Mouse (Mus musculus) common myeloid progenitor, adult 5-6 weeks (primary cell): ENCODE measurements around the gene Cfap69. TPM values are rescaled to one million over a fixed set of nuclear protein-coding genes. Genes with fewer than 3 reads are reported as not detected.

ENCODE experiments used
- ATAC-seq: replicated peaks from 2 replicates; pipeline ENCODE4 v1.8.0; 2016; ENCODE audit warnings: low read depth, mild to moderate bottlenecking, moderate TSS enrichment, inconsistent platforms; ENCODE audit not compliant: poor library complexity, severe bottlenecking
- total RNA-seq: library from RNA; stranded (forward); fragments of 200-1000, 187-1606 nt; gene quantifications from 2 replicates; pipeline ENCODE4 v1.2.3, GENCODE M21; 2017

The Cfap69 gene
- total RNA-seq, 1 experiment from 2014 or later, result not detected

DNA sequence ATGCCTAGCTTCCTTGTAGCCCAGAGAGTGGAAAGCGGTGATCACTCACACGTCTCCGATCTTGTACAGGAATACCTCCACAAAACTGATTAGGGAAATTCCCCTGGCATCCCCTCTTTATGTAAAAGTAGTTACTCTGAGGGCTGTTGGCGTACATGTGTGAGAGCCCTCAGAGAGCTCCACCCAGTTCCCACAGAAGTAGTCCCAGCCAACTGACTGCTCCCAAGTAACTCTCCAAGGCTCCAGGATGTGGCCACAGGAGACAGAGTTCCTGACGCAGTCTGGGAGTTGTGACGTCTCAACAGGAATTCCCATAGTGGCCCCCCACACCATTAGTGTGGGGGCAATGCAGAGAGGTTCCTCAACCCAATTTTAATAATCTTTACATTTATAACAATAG, 982 bp downstream of the Cfap69 start:
- ATAC-seq, result no peak

DNA sequence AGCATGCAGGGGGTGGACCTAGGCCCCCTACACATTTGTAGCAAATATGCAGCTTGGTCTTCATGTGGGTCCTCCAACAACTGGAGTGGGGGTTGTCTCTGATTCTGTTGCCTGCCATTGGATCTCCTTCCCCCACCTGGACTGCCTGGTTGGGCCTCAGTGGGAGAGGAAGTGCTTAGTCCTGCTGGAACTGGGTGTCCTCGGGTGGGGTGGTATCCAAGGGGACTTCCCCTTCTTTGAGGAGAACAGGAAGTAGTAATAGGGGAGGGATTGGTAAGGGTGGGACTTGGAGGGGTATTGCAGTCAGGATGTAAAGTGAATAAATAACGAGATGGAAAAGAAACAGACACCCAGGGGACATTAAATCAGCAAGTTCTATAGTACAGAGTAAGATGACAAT, 5.4 kb downstream of the Cfap69 start:
- ATAC-seq, result peak; percentile 52; the same call in 1 of the 2 replicates

GRCm38 (mm10) chr5:5657932-5658331, 6.1 kb downstream of the Cfap69 start:
- ATAC-seq, result no peak

DNA sequence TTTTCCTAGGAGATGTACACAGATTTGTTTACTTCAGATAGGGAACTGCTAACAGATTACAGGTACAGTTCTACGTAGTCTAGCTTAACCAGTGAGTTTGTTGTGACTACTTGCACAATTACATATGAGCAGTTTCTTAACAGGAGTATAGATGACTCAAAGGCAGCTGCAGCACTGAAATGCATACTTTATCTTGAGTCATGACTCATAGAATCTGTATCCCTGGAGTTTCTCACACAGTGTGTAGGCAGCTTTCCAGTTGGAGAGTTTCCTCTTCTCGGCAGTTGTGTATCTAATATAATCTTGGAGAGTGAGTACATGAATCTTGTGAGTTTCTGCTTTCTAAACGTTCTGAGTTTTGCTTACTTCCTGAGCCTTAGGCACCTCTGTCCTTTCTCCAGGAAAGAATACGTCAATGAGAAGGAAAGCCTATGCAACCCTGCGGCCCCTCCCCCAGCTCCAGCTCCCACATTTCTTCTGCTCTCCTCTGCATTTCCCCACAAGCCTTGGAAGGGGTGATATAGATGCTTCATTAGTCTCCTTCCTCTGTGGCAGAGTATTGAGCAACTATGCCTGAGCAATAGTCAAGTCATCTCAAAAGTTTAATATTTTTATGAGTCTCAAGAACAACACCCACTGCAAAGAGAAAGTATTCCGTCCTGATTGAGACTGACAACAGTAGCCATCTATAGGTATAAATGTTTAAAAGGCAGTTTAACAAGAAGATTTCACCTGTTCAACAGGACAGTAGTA, 15.0 kb downstream of the Cfap69 start:
- ATAC-seq, result no peak

GRCm38 (mm10) chr5:5646173-5646572, 17.9 kb downstream of the Cfap69 start:
- ATAC-seq, result peak; percentile 60; the same call in 1 of the 2 replicates

DNA sequence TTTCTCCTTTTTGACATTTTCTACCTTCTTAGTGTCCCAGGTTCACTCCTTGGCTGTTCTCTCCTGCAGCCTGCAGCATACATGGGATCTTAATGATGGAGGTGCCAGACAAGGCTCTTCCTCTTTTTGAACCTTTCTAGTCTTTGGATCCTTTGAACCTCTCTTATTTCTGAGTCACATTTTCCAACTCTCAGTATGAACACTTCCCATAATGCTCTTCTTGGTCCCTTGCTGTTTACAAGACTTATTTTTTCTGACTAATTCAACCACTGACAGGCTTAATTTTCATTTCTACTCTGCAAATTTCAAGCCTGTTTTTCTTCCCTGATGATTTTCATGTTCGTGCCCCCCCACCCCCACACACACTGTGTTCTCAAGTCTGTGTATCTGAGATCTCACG, 25.5 kb downstream of the Cfap69 start:
- no peak for ATAC-seq

DNA sequence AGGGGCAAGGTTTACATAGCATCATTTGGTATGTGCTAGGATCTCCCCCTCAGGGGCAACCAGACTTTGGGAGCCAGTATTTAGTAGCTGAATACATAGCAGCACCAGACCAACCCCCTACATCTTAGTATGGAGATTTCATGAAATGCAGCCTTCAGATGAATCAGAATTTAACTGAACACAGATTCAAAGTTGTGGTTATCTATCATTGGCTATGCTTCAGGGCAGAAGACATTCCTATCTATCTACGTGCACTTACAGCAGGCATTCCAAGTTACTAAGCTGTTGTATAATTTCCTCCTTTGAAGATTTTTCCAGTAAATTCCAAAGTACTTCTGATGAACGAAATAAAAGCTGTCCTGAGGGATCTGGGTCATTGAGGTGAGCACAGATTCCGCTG, 38.5 kb downstream of the Cfap69 start:
- ATAC-seq, result no peak

DNA sequence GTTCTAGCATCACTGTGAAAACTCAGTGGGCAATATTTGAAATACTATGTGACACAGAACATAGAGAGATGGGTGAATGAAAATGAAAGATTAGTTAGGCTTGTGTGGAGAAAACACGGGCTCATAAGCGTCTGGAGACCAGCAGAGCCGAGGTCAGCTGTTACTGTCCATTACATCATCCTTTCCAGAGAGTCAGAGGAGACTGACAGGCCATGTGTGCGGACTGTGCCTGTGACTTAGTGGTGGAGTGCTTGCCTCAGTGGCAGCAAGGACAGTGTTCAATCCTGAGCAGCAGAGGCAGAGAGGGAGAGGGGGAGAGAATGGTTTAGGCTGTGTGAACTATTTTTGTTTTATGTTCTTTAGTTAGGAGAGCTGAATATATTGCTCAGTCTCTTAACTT, 45.7 kb downstream of the Cfap69 start:
- ATAC-seq, result no peak

DNA sequence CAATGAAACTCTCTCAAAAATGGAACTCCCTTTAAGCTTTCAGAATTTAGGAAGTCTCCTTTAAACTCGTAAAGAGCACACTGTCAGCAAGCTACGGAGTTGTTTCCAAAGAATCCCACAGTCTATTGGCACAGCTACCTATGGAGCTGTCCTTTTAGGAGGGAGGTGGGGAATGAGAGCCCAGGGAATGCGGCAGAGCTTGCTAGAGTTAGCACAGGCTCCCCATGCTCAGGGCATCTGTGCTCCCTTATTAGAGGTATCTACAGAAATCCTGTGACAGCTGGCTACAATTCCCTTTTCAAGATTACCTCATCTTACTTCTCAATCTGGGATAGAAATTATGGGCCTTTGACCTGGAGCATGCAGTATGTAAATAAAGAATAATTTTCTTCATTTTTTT, 53.5 kb downstream of the Cfap69 start:
- ATAC-seq, result no peak

GRCm38 (mm10) chr5:5587686-5588085, 76.4 kb downstream of the Cfap69 start:
- ATAC-seq, result no peak

- peak; percentile 89 for ATAC-seq
Observed at GRCm38 (mm10) chr5:5573749-5574317, 90.2 kb downstream of the Cfap69 start, which contains the start of gene Gm8773. TSS of gene Gm8773 (plus strand) at chr5:5573799.

- ATAC-seq, result no peak
Observed at GRCm38 (mm10) chr5:5562435-5562834, 101.6 kb downstream of the Cfap69 start.

- no peak for ATAC-seq
Observed at GRCm38 (mm10) chr5:5561041-5561706, 102.9 kb downstream of the Cfap69 start.

DNA sequence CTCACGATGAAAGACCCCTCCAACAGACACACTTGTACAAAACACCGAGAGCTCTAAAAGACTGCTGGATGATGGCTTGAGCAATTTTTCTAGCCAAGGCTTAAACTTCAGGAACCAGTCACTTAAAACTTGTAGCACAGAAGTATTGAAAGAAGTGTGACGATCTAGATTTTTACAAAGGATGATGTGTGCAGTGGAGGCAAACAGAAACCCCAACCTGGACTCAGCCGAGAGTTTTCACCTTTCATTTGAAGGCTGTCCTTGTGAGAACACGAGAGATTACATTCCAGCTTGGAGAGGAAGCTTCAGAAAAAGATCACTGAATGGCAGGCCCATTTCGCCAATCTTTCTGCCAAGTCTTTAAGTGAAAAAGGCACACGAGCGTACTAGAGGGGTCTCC, 104.2 kb downstream of the Cfap69 start:
- 0 out of 2 replicates have a peak, but pooled peaks have one; percentile 1 for ATAC-seq

DNA sequence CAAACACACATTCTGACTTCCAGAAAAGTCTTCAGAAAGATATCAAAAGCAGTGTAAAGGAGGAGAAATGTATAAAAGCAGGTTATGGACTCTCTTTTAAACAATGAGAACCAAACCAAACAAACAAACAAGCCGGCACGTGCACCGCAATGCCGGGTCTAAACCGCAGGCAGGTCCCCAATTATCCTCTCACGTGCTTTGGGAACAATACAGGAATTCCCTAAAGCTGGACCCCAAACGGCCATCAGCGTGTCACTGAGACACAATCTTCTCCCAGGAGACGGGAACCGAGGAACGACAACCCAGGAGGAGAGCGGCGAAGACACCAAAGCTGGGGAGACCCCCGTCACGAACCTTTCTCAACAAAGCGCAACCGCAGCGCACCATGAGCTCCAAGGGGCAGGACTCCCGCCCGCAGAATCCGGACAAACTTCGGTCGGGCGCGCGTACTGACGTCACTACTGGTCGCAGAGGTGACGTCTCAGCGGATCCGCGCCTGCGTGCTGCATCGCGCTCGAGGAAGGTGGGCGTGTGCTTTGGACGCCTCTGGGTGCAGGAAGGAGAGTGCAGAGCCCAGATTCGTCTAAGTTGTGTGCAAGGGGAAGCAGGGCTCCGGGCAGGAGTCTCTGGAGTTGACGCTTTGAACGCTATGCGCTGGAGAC, 104.8 kb downstream of the Cfap69 start, which contains the start of gene Gtpbp10:
TSS of gene Gtpbp10 (minus strand) at position 460 of the 662 bp plus-strand sequence.
- peak; percentile 98 for ATAC-seq

- peak; percentile 63; the same call in 1 of the 2 replicates for ATAC-seq
Observed at GRCm38 (mm10) chr5:5551110-5551509, 112.9 kb downstream of the Cfap69 start.

DNA sequence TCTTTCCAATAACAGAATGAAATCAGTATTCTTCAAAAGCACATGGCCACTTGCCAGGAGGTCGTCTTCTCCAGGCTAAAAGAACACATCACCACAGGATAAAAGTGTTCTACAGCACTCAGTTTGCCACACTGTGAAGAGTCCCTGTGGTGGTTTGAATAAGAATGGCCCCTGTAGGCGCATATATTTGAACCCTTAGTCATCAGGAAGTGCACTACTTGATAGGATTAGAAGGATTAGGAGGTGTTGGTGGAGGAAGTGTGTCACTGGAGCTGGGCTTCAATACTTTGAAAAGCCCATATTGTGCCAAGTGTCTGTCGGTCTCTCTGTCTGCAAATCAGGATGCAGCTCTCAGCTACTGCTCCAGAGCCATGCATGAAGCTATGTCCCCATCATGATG, 123.7 kb downstream of the Cfap69 start:
- ATAC-seq, result no peak

- ATAC-seq, result peak; percentile 50; the same call in 1 of the 2 replicates
Observed at GRCm38 (mm10) chr5:5539771-5540170, 124.3 kb downstream of the Cfap69 start.

- no peak for ATAC-seq
Observed at GRCm38 (mm10) chr5:5536131-5536530, 127.9 kb downstream of the Cfap69 start.

DNA sequence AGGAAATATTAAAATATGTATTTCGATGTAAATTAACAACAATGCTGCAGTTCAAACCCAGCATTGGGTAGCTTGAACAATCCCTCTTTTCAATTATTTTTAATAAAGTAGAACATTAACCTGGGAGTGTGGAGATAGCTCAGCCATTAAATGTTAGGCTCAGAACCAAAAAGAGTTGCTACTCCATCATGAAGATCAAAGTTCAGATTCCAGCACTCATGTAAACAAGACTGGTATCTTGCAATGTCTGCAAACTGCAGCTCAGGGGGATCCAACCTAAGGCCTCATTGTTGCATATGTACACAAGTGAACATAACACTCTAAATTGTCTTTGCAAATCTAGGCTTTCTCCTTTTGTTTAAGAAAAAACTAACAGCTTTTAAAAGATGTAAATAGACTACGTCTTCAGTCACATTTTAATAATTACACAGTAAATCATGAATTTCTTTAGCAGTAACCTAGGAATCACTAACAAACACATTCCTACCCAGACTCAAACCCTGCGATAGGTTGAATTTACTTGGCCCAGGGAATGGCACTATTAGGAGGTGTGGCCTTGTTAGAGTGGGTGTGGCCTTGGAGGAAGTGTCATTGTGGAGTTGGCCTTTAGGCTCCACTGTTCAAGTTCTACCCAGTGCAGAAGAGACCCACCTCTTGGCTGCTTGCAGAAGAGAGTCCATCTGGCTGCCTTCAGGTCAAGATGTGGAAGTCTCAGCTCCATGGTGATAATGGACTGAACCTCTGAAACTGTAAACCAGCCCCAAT, 130.2 kb downstream of the Cfap69 start:
- ATAC-seq, result no peak
